Mouse (Mus musculus): ENCODE results near the gene Sept11.

DNA sequence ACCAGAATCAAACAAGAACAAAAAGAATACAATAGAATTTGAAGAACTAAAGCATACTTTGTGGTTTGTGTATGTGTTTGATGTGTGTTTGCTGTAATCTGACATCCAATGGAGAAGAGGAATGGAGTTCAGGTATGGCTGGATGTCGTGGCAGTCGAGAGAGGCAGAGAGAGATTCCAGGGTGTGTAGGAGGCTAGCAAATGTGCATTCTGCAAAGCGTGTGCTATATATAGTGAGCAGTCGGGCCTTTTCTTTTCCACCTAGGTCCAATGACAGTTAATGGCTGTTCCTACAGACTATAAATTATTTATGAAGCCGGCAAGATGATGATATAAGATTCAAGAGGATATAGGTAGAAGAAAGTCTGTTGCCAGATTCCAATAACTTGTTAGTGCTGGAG is 20.3 kb downstream of the Sept11 start:
- no peak for TF ChIP-seq CTCF (IDR thresholded peaks at IDR 0.05; ENCODE audit: control insufficient read depth, insufficient read depth, insufficient read length)
- no peak for TF ChIP-seq MAX (IDR thresholded peaks at IDR 0.05)
- TF ChIP-seq USF1 (IDR thresholded peaks at IDR 0.05; ENCODE audit: low read depth) = no peak
- TF ChIP-seq MYOG (IDR thresholded peaks at IDR 0.05; ENCODE audit: control insufficient read depth, extremely low read depth, insufficient read length) = no peak
